Mouse (Mus musculus): Measurements from ENCODE around the gene Ap1s1.

DNA sequence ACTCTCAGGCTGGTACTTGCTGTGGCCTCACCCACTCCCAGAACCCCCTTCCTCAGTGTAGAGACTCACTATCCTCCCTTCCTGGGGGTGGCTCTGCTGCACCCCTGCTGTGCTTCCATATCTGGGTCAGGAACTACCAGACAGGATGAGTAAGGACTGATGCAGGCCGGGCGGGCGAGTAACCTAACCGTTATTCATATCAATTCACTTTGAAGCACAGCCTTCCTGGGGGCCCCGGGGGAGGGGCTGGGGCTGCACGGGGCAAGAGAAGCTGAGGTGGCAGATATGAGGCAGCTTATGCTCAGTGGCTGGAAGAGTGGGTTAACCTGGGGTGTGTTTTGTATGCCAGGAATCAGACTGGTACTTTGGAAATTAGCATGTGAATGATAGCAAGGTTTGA lies 39.1 kb upstream of the Ap1s1 start:
- no peak for TF ChIP-seq CTCF (IDR thresholded peaks at IDR 0.05; ENCODE audit: borderline replicate concordance, insufficient read depth, low read depth, low read length)
- no peak for TF ChIP-seq POLR2A (IDR thresholded peaks at IDR 0.05; ENCODE audit: borderline replicate concordance, insufficient read depth, low read length)
